Mouse (Mus musculus) Patski (cell line): Measurements from ENCODE around the gene Erich3. TPM values are rescaled to one million over a fixed set of nuclear protein-coding genes. Genes with fewer than 3 reads are reported as not detected.

ENCODE experiments used
- ATAC-seq: fragments of 100-300 bp; one replicate; pipeline ENCODE4 v1.8.0; 2021
- CTCF ChIA-PET: fragments of 350-600 bp; sonication (Branson Sonifier 250); formaldehyde crosslinking; loops from one replicate; lab custom pipeline; 2022; ENCODE audit warnings: inconsistent platforms; lab: Charles Lee
- POLR2A ChIA-PET: fragments of 350-600 bp; sonication (Branson Sonifier 250); formaldehyde crosslinking; loops from one replicate; lab custom pipeline; 2022; ENCODE audit warnings: antibody characterized with exemption, inconsistent platforms; lab: Charles Lee
- DNase-seq: peaks from one replicate; pipeline ENCODE4 v3.0.0-alpha.2; 2011; ENCODE audit warnings: low read depth, low spot score
- H3K27me3 ChIP-seq: fragments of 371-371 bp; one replicate; pipeline ENCODE4 v1.5.1; 2021
- CTCF ChIP-seq: fragments of 100-300 bp; IDR thresholded peaks from one replicate; pipeline ENCODE4 v1.5.1; 2021
- in situ Hi-C: fragments of 300-500 bp; cut with MboI; formaldehyde crosslinking; loops from 3 replicates; pipeline ENCODE4 v1.11.1; 2018; ENCODE audit warnings: low pct_unique_long_range_greater_than_20kb, mixed read lengths
- polyA plus RNA-seq: library from polyadenylated mRNA; unstranded; gene quantifications from one replicate; pipeline ENCODE4 v1.2.3, GENCODE M21; 2021

The Erich3 gene
- polyA plus RNA-seq, 1 experiment from 2014 or later, result 0.04 TPM

- ATAC-seq, result no peak
- no peak for TF ChIP-seq CTCF
- no peak for DNase-seq
- ChIA-PET POLR2A (no interaction called here), CTCF (interaction anchor here (1.1 to 1.2 kb wide), 2 partner anchors 9 to 159 kb away, joined by 3 read pairs; no protein-coding TSS in a partner anchor)
- peaks cover 3% of the 10 kb centered on the region for H3K27me3 ChIP-seq
- in situ Hi-C loops, result loop anchor here (10.0 kb wide), 1 partner anchor 243 kb away; no protein-coding TSS in a partner anchor
Measured at GRCm38 (mm10) chr3:154651192-154651821, 12.4 kb upstream of the Erich3 start.

DNA sequence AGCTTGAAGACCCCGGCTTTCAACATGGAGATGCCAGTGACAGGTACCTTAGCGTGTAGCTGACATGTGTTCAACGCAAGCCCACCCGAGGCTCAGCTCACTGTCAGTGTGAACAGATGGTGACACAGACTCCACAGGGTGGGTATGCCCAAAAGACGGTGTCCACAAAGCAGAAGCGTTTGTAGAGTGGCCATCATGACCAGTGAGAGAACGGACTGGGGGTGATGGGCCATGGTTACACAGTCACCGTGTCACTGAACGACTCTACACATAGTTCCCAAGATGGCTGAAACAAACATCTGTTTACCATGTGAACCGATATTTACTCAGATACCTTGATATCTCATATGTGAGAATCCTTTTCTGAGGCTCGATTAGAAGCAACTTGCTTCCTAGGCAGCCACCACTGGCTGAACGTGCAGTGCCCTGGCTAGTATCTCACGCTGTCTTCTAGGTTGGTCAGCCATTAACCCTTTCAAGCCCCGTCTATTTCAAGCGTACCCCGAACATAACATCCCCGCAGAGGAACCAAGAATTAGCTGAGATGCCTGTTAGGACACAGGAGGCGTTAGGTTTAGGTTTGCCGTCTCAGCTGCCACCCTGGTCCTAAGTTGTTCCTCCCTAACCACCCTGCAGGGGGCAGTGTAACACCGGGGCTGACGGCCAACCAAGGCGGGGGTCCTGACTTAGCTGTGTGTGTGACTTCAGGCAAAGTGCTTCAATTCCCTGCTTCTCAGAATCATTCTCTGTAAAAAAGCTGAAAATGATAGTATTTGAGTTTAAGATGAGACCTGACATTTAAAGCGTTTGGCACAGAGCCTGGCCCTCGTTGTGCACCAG, 10.9 kb upstream of the Erich3 start:
- in situ Hi-C loops, result loop anchor here (10.0 kb wide), 1 partner anchor 242 kb away; no protein-coding TSS in a partner anchor
- ChIA-PET POLR2A (no interaction called here), CTCF (interaction anchor here (0.8 to 1.7 kb wide), 9 partner anchors 8 to 461 kb away, joined by 3 to 4 read pairs (median 3); no protein-coding TSS in a partner anchor)
- ATAC-seq, result peak; percentile 46
- H3K27me3 ChIP-seq, result no peaks in the 10 kb centered on the region
- peak; percentile 95 for TF ChIP-seq CTCF
- no peak for DNase-seq

DNA sequence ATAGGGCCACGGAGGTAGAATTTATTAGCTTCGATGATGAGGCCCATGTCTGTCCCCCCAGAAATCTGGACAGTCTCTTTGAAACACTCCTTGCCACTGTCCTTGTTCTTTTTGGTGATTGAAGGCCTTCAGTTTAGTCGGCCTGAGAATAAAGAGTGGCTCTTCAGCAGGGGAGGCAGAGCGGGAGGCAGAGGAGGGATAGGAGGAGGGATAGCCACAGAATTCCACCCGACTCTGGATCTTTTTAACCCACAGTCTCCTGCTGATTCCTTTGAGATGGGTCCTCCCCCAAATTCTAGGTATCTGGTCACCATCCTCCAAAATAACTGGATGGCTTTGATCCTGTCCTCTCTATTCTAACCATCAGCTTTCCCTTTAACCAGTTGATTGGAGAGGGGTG, 10.2 kb upstream of the Erich3 start:
- ChIA-PET CTCF (interaction anchor here (0.8 to 1.7 kb wide), 7 partner anchors 8 to 460 kb away, joined by 3 to 4 read pairs (median 3); no protein-coding TSS in a partner anchor), POLR2A (interaction anchor here (0.7 kb wide), 1 partner anchor 51 kb away, joined by 6 read pairs; no protein-coding TSS in a partner anchor)
- H3K27me3 ChIP-seq, result no peaks in the 10 kb centered on the region
- TF ChIP-seq CTCF, result no peak
- in situ Hi-C loops, result loop anchor here (10.0 kb wide), 1 partner anchor 241 kb away; no protein-coding TSS in a partner anchor
- DNase-seq (no peak), ATAC-seq (no peak)

DNA sequence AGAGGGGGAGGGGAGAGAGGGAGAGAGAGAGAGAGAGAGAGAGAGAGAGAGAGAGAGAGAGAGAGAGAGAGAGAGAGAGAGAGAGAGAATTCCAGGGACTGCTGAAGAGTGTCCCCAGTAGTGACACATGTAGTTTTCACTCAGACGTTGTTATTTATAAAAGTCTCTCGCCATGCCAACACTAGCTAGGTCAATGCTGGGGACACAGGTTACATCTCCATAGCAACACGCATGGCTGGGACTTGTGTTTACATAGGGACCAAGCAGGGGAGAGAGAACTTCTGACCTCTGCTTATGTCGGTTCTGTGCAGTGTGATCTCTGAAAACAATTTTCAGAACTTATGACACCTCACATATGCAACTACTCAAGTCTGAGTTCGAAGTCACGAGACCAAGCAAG, 9.4 kb upstream of the Erich3 start:
- ChIA-PET CTCF (interaction anchor here (1.3 kb wide), 1 partner anchor 186 kb away, joined by 3 read pairs; no protein-coding TSS in a partner anchor), POLR2A (interaction anchor here (0.7 to 0.9 kb wide), 2 partner anchors 50 to 219 kb away, joined by 6 to 8 read pairs; no protein-coding TSS in a partner anchor)
- no peaks in the 10 kb centered on the region for H3K27me3 ChIP-seq
- TF ChIP-seq CTCF, result no peak
- in situ Hi-C loops, result loop anchor here (10.0 kb wide), 1 partner anchor 241 kb away; no protein-coding TSS in a partner anchor
- DNase-seq, result no peak
- ATAC-seq, result no peak

- DNase-seq (no peak), ATAC-seq (no peak)
- CTCF ChIA-PET, result interaction anchor here (1.3 kb wide), 1 partner anchor 185 kb away, joined by 3 read pairs; no protein-coding TSS in a partner anchor
- TF ChIP-seq CTCF, result no peak
- POLR2A ChIA-PET, result interaction anchor here (0.9 kb wide), 1 partner anchor 218 kb away, joined by 8 read pairs; no protein-coding TSS in a partner anchor
- in situ Hi-C loops, result loop anchor here (10.0 kb wide), 1 partner anchor 240 kb away; no protein-coding TSS in a partner anchor
- no peaks in the 10 kb centered on the region for H3K27me3 ChIP-seq
Measured at GRCm38 (mm10) chr3:154654901-154655300, 8.8 kb upstream of the Erich3 start.

GRCm38 (mm10) chr3:154655711-154656110, 7.9 kb upstream of the Erich3 start:
- no peaks in the 10 kb centered on the region for H3K27me3 ChIP-seq
- ChIA-PET POLR2A (no interaction called here), CTCF (no interaction called here)
- TF ChIP-seq CTCF, result no peak
- in situ Hi-C loops, result loop anchor here (10.0 kb wide), 1 partner anchor 239 kb away; no protein-coding TSS in a partner anchor
- DNase-seq (peak; percentile 81), ATAC-seq (peak; percentile 65)

DNA sequence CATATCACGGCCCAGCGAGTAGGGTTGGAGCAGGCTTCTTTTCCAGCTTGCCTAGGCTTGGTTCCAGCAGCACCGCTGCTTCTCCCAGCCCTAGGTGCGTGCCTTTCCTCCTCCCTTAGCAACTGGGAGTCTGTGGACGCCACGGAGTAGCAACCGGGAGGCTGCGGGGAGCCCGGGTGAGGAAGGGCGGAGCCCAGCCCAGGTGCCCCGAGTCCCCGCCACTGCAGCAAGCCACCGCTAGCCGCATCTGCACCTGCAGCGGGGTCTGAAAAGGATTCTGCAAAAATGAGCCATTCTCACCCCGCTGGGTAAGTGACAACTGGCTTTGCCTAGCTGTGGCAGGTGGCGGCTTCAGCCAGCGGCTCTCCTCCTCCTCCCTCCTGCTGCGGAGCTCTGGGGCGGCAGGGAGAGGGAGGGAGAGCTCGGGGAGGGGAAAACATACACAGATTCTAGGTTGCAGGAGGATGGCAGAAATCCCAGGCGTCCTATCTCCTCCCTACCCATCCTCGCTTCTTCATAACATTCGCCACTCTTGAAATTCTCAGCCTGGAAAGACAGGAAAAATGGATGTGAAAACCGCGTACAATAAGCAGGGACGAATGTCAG, 420 bp downstream of the Erich3 start:
- POLR2A ChIA-PET, result interaction anchor here (0.7 kb wide), 1 partner anchor 68 kb away, joined by 4 read pairs; no protein-coding TSS in a partner anchor
- in situ Hi-C loops, result no loop called here
- CTCF ChIA-PET, result no interaction called here
- DNase-seq (no peak), ATAC-seq (peak; percentile 14)
- H3K27me3 ChIP-seq, result no peaks in the 10 kb centered on the region
- no peak for TF ChIP-seq CTCF

GRCm38 (mm10) chr3:154664636-154665035, 977 bp downstream of the Erich3 start:
- ChIA-PET POLR2A (no interaction called here), CTCF (no interaction called here)
- no peaks in the 10 kb centered on the region for H3K27me3 ChIP-seq
- in situ Hi-C loops, result no loop called here
- no peak for DNase-seq
- ATAC-seq, result no peak
- no peak for TF ChIP-seq CTCF

DNA sequence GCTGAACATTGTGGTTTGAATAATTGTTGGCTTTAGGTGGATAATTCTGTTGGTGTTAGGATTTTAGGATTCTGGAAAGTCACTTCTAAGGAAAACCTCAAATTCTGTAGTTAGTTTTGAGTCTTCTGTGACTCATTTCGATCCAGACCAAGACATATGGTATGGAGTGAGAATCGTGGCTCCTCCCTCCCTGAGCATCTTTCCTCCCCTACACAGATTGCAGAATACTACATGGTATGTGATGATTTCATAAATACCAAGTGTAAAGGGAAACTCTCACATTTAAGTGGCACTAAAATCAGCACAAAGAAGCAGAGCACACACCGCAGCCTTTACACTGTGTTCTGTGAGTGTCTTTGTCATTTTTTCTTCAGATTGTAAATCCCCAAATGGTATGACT, 4.8 kb downstream of the Erich3 start:
- TF ChIP-seq CTCF, result no peak
- CTCF ChIA-PET, result no interaction called here
- POLR2A ChIA-PET, result no interaction called here
- in situ Hi-C loops, result no loop called here
- ATAC-seq, result no peak
- H3K27me3 ChIP-seq, result no peaks in the 10 kb centered on the region
- no peak for DNase-seq

GRCm38 (mm10) chr3:154670584-154670983, 6.9 kb downstream of the Erich3 start:
- ATAC-seq (no peak), DNase-seq (no peak)
- TF ChIP-seq CTCF, result no peak
- POLR2A ChIA-PET, result no interaction called here
- CTCF ChIA-PET, result interaction anchor here (1.1 kb wide), 1 partner anchor 8 kb away, joined by 3 read pairs; no protein-coding TSS in a partner anchor
- H3K27me3 ChIP-seq, result no peaks in the 10 kb centered on the region
- in situ Hi-C loops, result loop anchor here (5.0 kb wide), 1 partner anchor 132 kb away; no protein-coding TSS in a partner anchor
